Mouse (Mus musculus) forebrain, embryonic 15.5 days (tissue): ENCODE results near the gene Cmip. TPM values are rescaled to one million over a fixed set of nuclear protein-coding genes. Genes with fewer than 3 reads are reported as not detected.

Experiments
- ATAC-seq: fragments of 200-750 bp; cut with Nextera tagmentation; replicated peaks from 2 replicates; pipeline ENCODE4 v1.8.0; 2017; ENCODE audit warnings: mild to moderate bottlenecking, moderate TSS enrichment, moderate library complexity
- H3K27ac ChIP-seq: fragments of 300-500 bp; sonication (generic); replicated peaks from 2 replicates; pipeline ENCODE4 v1.5.1; 2015; ENCODE audit warnings: mild to moderate bottlenecking, inconsistent platforms
- H3K27me3 ChIP-seq: fragments of 300-500 bp; sonication (generic); 2 replicates; pipeline ENCODE4 v1.6.1; 2015; ENCODE audit warnings: inconsistent platforms
- H3K36me3 ChIP-seq: fragments of 300-500 bp; sonication (generic); 2 replicates; pipeline ENCODE4 v1.6.1; 2015; ENCODE audit warnings: mild to moderate bottlenecking, inconsistent platforms
- H3K4me1 ChIP-seq: fragments of 300-500 bp; sonication (generic); 2 replicates; pipeline ENCODE4 v1.6.1; 2015; ENCODE audit warnings: inconsistent platforms
- H3K4me2 ChIP-seq: fragments of 300-500 bp; sonication (generic); replicated peaks from 2 replicates; pipeline ENCODE4 v1.6.1; 2015; ENCODE audit warnings: mild to moderate bottlenecking, inconsistent platforms
- H3K4me3 ChIP-seq: fragments of 300-500 bp; sonication (generic); 2 replicates; pipeline ENCODE4 v1.5.1; 2015; ENCODE audit warnings: mild to moderate bottlenecking, inconsistent platforms
- H3K9ac ChIP-seq: fragments of 300-500 bp; sonication (generic); replicated peaks from 2 replicates; pipeline ENCODE4 v1.6.1; 2015; ENCODE audit warnings: mild to moderate bottlenecking, inconsistent platforms
- H3K9me3 ChIP-seq: fragments of 300-500 bp; sonication (generic); 2 replicates; pipeline ENCODE4 v1.6.1; 2016; ENCODE audit warnings: inconsistent platforms
- WGBS: fragments of 180-500 bp; shearing (Covaris S2); methylation state at CpG from one replicate; pipeline ENCODE4 v1.1.7; 2015; ENCODE audit warnings: mixed read lengths; 5-methylcytosine and 5-hydroxymethylcytosine counted together
- polyA plus RNA-seq: library from polyadenylated mRNA; unstranded; fragments of >200 nt; fragmentation: Nextera tagmentation; extraction: Ambion mirVana; gene quantifications from 2 replicates; pipeline ENCODE4 v1.2.1, GENCODE M21; 2015

The Cmip gene
- polyA plus RNA-seq, 1 experiment from 2014 or later: 83.8 TPM

DNA sequence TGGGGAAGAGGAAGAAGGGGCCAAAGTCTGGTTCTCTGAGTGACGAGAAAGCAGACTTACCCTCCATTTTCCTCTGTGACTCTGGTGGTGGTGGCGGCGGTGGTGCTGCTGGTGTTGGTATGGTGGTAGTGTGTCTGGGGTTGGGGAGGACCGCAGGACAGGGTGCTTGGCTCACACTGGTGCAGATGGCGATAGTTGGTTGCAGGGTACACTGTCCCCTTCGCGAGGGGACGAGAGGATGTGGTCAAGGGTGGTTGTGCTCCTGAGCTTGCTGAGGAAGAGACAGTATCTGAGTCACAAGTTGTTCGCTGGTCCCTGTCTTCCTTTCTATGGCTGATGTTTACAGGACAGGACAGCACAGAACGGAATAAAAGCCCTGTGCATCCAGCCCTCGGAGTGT, 88.5 kb downstream of the Cmip start:
- no peak overlapping the region for H3K4me2 ChIP-seq
- no peak overlapping the region for H3K27ac ChIP-seq
- ATAC-seq: no peak
- peaks cover 20% of the 10 kb centered on the region for H3K4me1 ChIP-seq
- no peaks in the 10 kb centered on the region for H3K9me3 ChIP-seq
- H3K4me3 ChIP-seq: no peak overlapping the region
- H3K36me3 ChIP-seq: no peaks in the 10 kb centered on the region
- H3K9ac ChIP-seq: no peak overlapping the region
- H3K27me3 ChIP-seq: no peaks in the 10 kb centered on the region
- WGBS: 92% methylated on average over 11 of the region's 11 CpGs

- 0 out of 2 replicates have a peak, but pooled peaks have one; percentile 12 for ATAC-seq
- Histone ChIP-seq H3K9ac (no peak overlapping the region), H3K4me1 (peaks cover 20% of the 10 kb centered on the region), H3K36me3 (no peaks in the 10 kb centered on the region), H3K27ac (no peak overlapping the region), H3K4me3 (no peak overlapping the region), H3K9me3 (no peaks in the 10 kb centered on the region), H3K27me3 (no peaks in the 10 kb centered on the region), H3K4me2 (no peak overlapping the region)
- WGBS: 52% methylated on average over 4 of the region's 4 CpGs
These were observed 90.7 kb downstream of the Cmip start for GRCm38 (mm10) chr8:117347556-117347955.

GRCm38 (mm10) chr8:117348718-117349394, 92.0 kb downstream of the Cmip start:
- ATAC-seq: peak; percentile 35; the same call in 1 of the 2 replicates
- 44% methylated on average over 10 of the region's 11 CpGs for WGBS
- H3K4me3 ChIP-seq: no peak overlapping the region
- no peak overlapping the region for H3K9ac ChIP-seq
- H3K27me3 ChIP-seq: no peaks in the 10 kb centered on the region
- no peaks in the 10 kb centered on the region for H3K36me3 ChIP-seq
- no peaks in the 10 kb centered on the region for H3K9me3 ChIP-seq
- H3K27ac ChIP-seq: peak overlapping the region; percentile 28; the same call in 1 of the 2 replicates
- no peak overlapping the region for H3K4me2 ChIP-seq
- H3K4me1 ChIP-seq: peaks cover 20% of the 10 kb centered on the region

GRCm38 (mm10) chr8:117349541-117349940, 92.7 kb downstream of the Cmip start:
- Histone ChIP-seq H3K4me1 (peaks cover 20% of the 10 kb centered on the region), H3K27ac (no peak overlapping the region), H3K27me3 (no peaks in the 10 kb centered on the region), H3K9ac (no peak overlapping the region), H3K4me3 (no peak overlapping the region), H3K36me3 (no peaks in the 10 kb centered on the region), H3K9me3 (no peaks in the 10 kb centered on the region), H3K4me2 (no peak overlapping the region)
- WGBS: 85% methylated on average over 4 of the region's 4 CpGs
- no peak for ATAC-seq

- Histone ChIP-seq H3K27me3 (no peaks in the 10 kb centered on the region), H3K4me3 (no peak overlapping the region), H3K9ac (no peak overlapping the region), H3K36me3 (no peaks in the 10 kb centered on the region), H3K9me3 (no peaks in the 10 kb centered on the region), H3K4me1 (peaks cover 30% of the 10 kb centered on the region), H3K27ac (no peak overlapping the region), H3K4me2 (no peak overlapping the region)
- no peak for ATAC-seq
- 95% methylated on average over 4 of the region's 4 CpGs for WGBS
These were observed 95.2 kb downstream of the Cmip start for GRCm38 (mm10) chr8:117352098-117352497.

DNA sequence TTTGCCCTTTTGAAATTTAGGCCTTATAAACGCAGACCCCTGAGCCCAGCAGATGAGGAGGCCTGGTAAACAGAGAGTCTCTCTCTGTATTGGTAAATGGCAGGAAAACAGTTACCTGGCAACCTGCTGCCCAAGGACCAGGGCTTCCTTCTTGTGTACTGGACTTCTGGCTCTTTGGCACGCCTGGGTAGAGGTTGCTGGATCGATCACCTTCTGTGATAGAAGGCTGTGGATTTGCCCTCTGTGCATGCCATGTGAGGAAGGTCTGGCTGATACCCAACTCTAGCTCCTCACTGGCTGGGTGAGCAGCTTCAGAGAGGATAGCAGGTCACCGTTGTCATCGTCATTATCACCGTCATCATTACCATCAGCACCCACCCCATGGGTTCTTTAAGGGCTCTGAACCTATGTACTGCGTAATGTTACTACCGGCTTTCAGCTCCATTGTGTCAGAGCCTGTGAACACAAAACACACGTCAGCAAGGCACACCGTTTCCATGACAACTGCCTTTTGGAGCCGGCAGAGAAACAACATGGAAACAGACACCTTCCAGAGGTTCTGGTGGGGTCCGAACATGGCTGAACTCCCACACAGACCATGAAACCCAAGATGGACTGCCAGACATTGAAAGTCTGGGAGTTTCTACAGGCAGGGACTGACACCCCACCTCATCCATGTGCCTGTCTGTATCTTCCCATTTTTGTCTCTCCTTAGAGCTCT, 98.4 kb downstream of the Cmip start:
- H3K4me2 ChIP-seq: no peak overlapping the region
- H3K9me3 ChIP-seq: no peaks in the 10 kb centered on the region
- WGBS: 73% methylated on average over 12 of the region's 12 CpGs
- H3K36me3 ChIP-seq: no peaks in the 10 kb centered on the region
- H3K4me1 ChIP-seq: peaks cover 10% of the 10 kb centered on the region
- no peak overlapping the region for H3K4me3 ChIP-seq
- no peaks in the 10 kb centered on the region for H3K27me3 ChIP-seq
- no peak for ATAC-seq
- H3K9ac ChIP-seq: no peak overlapping the region
- no peak overlapping the region for H3K27ac ChIP-seq

DNA sequence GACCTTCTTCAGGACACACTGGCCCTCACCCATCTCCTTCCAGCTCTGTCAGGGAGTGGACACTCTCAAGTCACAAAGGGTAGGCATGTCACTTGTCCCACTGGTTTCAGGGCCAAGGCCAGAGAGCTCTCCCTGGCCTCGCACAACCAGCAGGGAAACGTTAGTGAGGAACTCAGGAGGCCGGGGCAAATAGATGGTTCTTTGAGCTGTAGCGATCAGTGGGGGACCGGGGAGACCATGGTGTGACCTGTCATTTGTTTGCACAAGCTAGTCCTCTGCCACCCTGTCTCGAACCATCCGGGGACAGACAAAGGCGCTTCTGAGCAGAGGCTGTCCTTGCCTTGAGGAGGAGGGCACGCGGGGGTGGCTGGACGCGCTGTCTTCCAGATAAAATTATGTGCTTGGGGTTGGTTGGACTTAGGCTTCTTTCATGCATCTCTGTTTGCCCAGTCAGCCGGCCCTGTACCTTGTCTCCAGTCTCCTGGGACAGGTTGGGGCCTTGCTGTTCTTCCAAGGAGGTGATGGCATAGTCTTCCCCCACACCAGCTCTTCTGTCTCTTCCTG, 99.3 kb downstream of the Cmip start:
- Histone ChIP-seq H3K4me2 (no peak overlapping the region), H3K36me3 (no peaks in the 10 kb centered on the region), H3K27me3 (no peaks in the 10 kb centered on the region), H3K9me3 (no peaks in the 10 kb centered on the region), H3K4me3 (no peak overlapping the region), H3K9ac (no peak overlapping the region), H3K4me1 (peaks cover 10% of the 10 kb centered on the region), H3K27ac (no peak overlapping the region)
- whole genome bisulfite sequencing: 94% methylated on average over 13 of the region's 13 CpGs
- ATAC-seq: no peak

GRCm38 (mm10) chr8:117357491-117358467, 100.9 kb downstream of the Cmip start:
- no peak overlapping the region for H3K4me2 ChIP-seq
- H3K27me3 ChIP-seq: no peaks in the 10 kb centered on the region
- H3K9me3 ChIP-seq: no peaks in the 10 kb centered on the region
- ATAC-seq: no peak
- 91% methylated on average over 16 of the region's 16 CpGs for WGBS
- H3K4me1 ChIP-seq: peaks cover 15% of the 10 kb centered on the region
- no peaks in the 10 kb centered on the region for H3K36me3 ChIP-seq
- no peak overlapping the region for H3K9ac ChIP-seq
- no peak overlapping the region for H3K4me3 ChIP-seq
- H3K27ac ChIP-seq: no peak overlapping the region

GRCm38 (mm10) chr8:117360172-117360930, 103.5 kb downstream of the Cmip start:
- Histone ChIP-seq H3K27ac (no peak overlapping the region), H3K9ac (no peak overlapping the region), H3K4me1 (peaks cover 21% of the 10 kb centered on the region), H3K4me3 (no peak overlapping the region), H3K4me2 (no peak overlapping the region), H3K36me3 (no peaks in the 10 kb centered on the region), H3K27me3 (no peaks in the 10 kb centered on the region), H3K9me3 (no peaks in the 10 kb centered on the region)
- 90% methylated on average over 3 of the region's 3 CpGs for WGBS
- no peak for ATAC-seq

DNA sequence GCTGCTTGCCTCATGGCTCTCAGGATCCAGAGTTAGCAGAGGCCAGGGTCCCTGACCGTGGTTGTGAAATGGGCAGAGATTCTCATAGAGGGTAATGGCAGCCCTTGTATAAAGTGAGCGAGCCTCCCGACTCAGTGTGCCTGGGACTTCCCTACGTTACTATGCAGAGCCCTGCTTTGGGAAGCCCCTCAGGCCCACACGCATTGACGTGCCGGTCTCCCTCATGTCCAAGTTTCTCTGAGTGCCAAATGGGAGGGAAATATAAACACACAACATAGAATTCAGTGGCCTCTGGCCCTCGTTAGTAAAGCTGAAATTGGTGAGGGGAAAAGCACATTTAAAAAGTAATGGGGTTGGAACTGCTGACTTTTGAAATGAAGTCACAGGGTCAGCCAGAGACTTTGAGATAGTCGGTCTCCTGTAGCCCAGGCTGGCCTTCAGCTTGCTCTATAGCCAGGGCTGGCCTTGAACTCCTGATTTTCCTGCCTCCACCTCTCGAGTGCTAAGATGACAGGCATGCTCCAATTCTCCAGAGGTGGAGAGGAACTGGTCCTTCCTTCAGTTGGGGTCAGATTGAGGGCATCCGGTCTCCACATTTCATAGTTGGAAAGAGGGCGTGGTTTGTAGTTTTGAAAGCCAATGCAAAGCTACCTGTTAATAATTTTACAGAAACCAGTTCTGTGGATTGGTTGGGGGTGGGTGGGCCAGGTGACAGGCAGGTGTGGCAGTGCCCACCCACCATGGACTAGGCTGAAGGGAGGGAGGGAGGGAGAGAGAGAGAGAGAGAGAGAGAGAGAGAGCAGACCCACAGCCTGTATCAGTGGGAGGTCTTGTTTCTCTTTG, 105.0 kb downstream of the Cmip start:
- H3K9ac ChIP-seq: no peak overlapping the region
- ATAC-seq: no peak
- 76% methylated on average over 12 of the region's 12 CpGs for WGBS

DNA sequence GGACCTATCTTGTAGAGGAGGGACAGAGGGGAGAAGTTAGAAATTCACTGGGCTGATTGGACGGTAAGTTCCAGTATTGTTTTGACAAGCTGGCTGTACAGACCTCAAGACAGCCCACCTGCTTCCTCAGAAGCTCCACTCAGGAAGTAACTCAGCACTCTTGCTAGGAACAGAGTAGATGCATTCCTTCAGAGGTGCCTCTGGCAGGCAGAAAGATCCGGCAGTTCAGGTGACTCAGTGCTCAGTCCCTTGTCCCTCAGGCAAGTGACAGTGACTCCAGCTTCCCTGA, 105.5 kb downstream of the Cmip start:
- Histone ChIP-seq H3K9me3 (no peaks in the 10 kb centered on the region), H3K4me2 (no peak overlapping the region), H3K4me3 (no peak overlapping the region), H3K36me3 (no peaks in the 10 kb centered on the region), H3K27ac (no peak overlapping the region), H3K4me1 (peaks cover 26% of the 10 kb centered on the region), H3K9ac (no peak overlapping the region), H3K27me3 (no peaks in the 10 kb centered on the region)
- no peak for ATAC-seq
- 78% methylated on average over 2 of the region's 2 CpGs for WGBS

More for the DNA sequence above, 105.0 kb downstream of the Cmip start:
- no peak overlapping the region for H3K4me2 ChIP-seq
- H3K36me3 ChIP-seq: no peaks in the 10 kb centered on the region
- no peak overlapping the region for H3K4me3 ChIP-seq
- H3K27ac ChIP-seq: no peak overlapping the region
- no peaks in the 10 kb centered on the region for H3K27me3 ChIP-seq
- H3K9me3 ChIP-seq: no peaks in the 10 kb centered on the region
- peaks cover 22% of the 10 kb centered on the region for H3K4me1 ChIP-seq
